Mouse (Mus musculus) E14TG2a.4 (cell line): ENCODE results near the gene Bbs12.

Source experiments
- CTCF ChIP-seq: conservative IDR thresholded peaks from 2 replicates; pipeline ENCODE4 v1.5.1; 2014; ENCODE audit warnings: low read length
- NANOG ChIP-seq: IDR thresholded peaks from 2 replicates; pipeline ENCODE4 v1.6.1; 2014; ENCODE audit warnings: borderline replicate concordance, low read length, mixed read lengths
- POU5F1 ChIP-seq: IDR thresholded peaks from 2 replicates; pipeline ENCODE4 v1.6.1; 2014; ENCODE audit warnings: low read length, borderline replicate concordance

- TF ChIP-seq POU5F1 (no peak), CTCF (no peak), NANOG (no peak)
Measured at GRCm38 (mm10) chr3:37326627-37327026, 14.3 kb downstream of the Bbs12 start.
